ENCODE assay signal across 12 mouse cellular contexts in the genomic region with DNA sequence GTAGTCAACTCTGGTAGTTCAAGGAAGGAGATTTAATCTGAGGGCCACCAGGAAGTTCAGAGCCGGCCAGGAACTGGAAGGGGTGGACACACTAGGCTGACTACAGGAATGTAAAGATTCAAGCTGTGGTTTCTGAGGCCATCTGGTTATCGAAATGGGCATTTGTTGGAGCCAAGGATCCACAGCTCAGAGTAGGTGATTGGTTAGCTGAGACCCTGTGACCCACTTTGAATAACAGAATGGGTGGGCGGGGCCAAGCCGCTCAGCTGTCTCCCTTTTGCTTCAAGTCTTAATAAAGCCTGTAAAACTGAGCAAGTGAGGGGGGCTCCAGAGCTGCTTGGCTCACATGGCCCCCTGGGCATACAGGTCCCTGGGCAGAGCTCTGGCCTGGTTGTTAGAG. TPM values are rescaled to one million over a fixed set of nuclear protein-coding genes. Genes with fewer than 3 reads are reported as not detected.
A peak's percentile ranks its signal among the peaks of the same experiment; 100 is the strongest.
DNase-seq lines count a peak whose midpoint lies in the region; ATAC-seq lines count a peak whose summit lies in the region.
"Had no signal": no experiment of that assay in that cellular context is flagged by ENCODE, and none has a peak within 500 bp of the region (broad histone marks: within the 10 kb centered on the region; RNA-seq: fewer than 3 reads in every experiment).

No protein-coding gene starts in this region.

- no peak for DNase-seq in forebrain, embryonic 14.5 days (ENCODE audit: low spot score)
- DNase-seq in forebrain, embryonic 10.5 days (ENCODE audit: extremely low spot score, low spot score), result no peak
- peak; percentile 31 to 37 for DNase-seq in B cell, adult 2 months
- no peak for DNase-seq in embryonic facial prominence, embryonic 14.5 days (ENCODE audit: low spot score)
- peak; percentile 68 for DNase-seq in kidney, postnatal 14 days
- no peak for DNase-seq in heart, postnatal 36 days
- no peak for DNase-seq in frontal cortex, postnatal 25 days (ENCODE audit: low spot score in 2 of 2)
- no peak for DNase-seq in cerebellum, adult 9-10 months
- DNase-seq: gastrocnemius, postnatal 14 days; lung, postnatal 14 days had no signal

- H3K4me3 ChIP-seq in forebrain, embryonic 14.5 days (ENCODE audit: low read depth, low read length), result no peak overlapping the region
- H3K4me3 ChIP-seq in forebrain, embryonic 10.5 days, result no peak overlapping the region
- no peak overlapping the region for H3K4me3 ChIP-seq in embryonic facial prominence, embryonic 14.5 days (ENCODE audit: low read depth, low read length)
- H3K4me3 ChIP-seq: hindbrain, embryonic 15.5 days had no signal

- intact Hi-C loops in heart, postnatal 36 days (cut with DNase I), result no loop called here

- peak; percentile 37; the same call in 1 of the 2 replicates for ATAC-seq in forebrain, embryonic 14.5 days
- ATAC-seq in embryonic facial prominence, embryonic 14.5 days (ENCODE audit: low read depth), result 0 out of 2 replicates have a peak, but pooled peaks have one; percentile 35

- 69% methylated on average over 4 of the region's 4 CpGs for WGBS in forebrain, embryonic 14.5 days
- 81% methylated on average over 4 of the region's 4 CpGs for WGBS in forebrain, embryonic 10.5 days
- WGBS in embryonic facial prominence, embryonic 14.5 days, result 68% methylated on average over 4 of the region's 4 CpGs

- H3K9me3 ChIP-seq in forebrain, embryonic 14.5 days (replicated peaks; ENCODE audit: control insufficient read depth, low read length), result no peaks in the 10 kb centered on the region
- no peaks in the 10 kb centered on the region for H3K9me3 ChIP-seq in forebrain, embryonic 10.5 days
- no peaks in the 10 kb centered on the region for H3K9me3 ChIP-seq in embryonic facial prominence, embryonic 14.5 days (ENCODE audit: control insufficient read depth, low read length)
- H3K9me3 ChIP-seq: hindbrain, embryonic 15.5 days had no signal

- H3K4me1 ChIP-seq in forebrain, embryonic 14.5 days (ENCODE audit: control insufficient read depth, insufficient read depth, low read length), result no peaks in the 10 kb centered on the region
- H3K4me1 ChIP-seq in forebrain, embryonic 10.5 days, result 0 out of 2 replicates have a peak, but pooled peaks cover 2% of the 10 kb centered on the region
- no peaks in the 10 kb centered on the region for H3K4me1 ChIP-seq in embryonic facial prominence, embryonic 14.5 days (ENCODE audit: control insufficient read depth, insufficient read depth, low read length)
- H3K4me1 ChIP-seq: hindbrain, embryonic 15.5 days had no signal

- H3K4me2 ChIP-seq in forebrain, embryonic 14.5 days (ENCODE audit: low read length), result no peak overlapping the region
- no peak overlapping the region for H3K4me2 ChIP-seq in embryonic facial prominence, embryonic 14.5 days (ENCODE audit: low read depth, low read length)
- H3K4me2 ChIP-seq: hindbrain, embryonic 15.5 days had no signal

- H3K27ac ChIP-seq in forebrain, embryonic 14.5 days (ENCODE audit: low read depth, low read length), result no peak overlapping the region
- no peak overlapping the region for H3K27ac ChIP-seq in forebrain, embryonic 10.5 days
- no peak overlapping the region for H3K27ac ChIP-seq in embryonic facial prominence, embryonic 14.5 days (replicated peaks; ENCODE audit: low read depth, low read length)
- H3K27ac ChIP-seq: hindbrain, embryonic 15.5 days had no signal

- H3K27me3 ChIP-seq in forebrain, embryonic 14.5 days (replicated peaks; ENCODE audit: control insufficient read depth, insufficient read depth, low read length), result no peaks in the 10 kb centered on the region
- no peaks in the 10 kb centered on the region for H3K27me3 ChIP-seq in forebrain, embryonic 10.5 days (ENCODE audit: poor library complexity, severe bottlenecking)
- no peaks in the 10 kb centered on the region for H3K27me3 ChIP-seq in embryonic facial prominence, embryonic 14.5 days (replicated peaks; ENCODE audit: control insufficient read depth, insufficient read depth, low read length)
- H3K27me3 ChIP-seq: hindbrain, embryonic 15.5 days had no signal

- H3K9ac ChIP-seq in forebrain, embryonic 14.5 days (ENCODE audit: low read length), result no peak overlapping the region
- no peak overlapping the region for H3K9ac ChIP-seq in embryonic facial prominence, embryonic 14.5 days (ENCODE audit: low read depth, low read length)
- H3K9ac ChIP-seq: hindbrain, embryonic 15.5 days had no signal

- H3K36me3 ChIP-seq in forebrain, embryonic 14.5 days (ENCODE audit: control insufficient read depth, insufficient read depth, low read length), result peaks cover 94% of the 10 kb centered on the region
- peaks cover 100% of the 10 kb centered on the region for H3K36me3 ChIP-seq in forebrain, embryonic 10.5 days (replicated peaks)
- H3K36me3 ChIP-seq in embryonic facial prominence, embryonic 14.5 days (ENCODE audit: control insufficient read depth, insufficient read depth, low read length), result peaks cover 99% of the 10 kb centered on the region

RNA-seq across cellular contexts. Expression of a gene that starts 8.4 kb away (rescaled TPM):
- polyA plus RNA-seq in forebrain, embryonic 14.5 days (2014; fragmentation: Nextera tagmentation; extraction: Ambion mirVana), result 40.5 and 43.3 TPM in 2 replicates
- 73.4 and 77.4 TPM in 2 replicates for polyA plus RNA-seq in forebrain, embryonic 10.5 days (2016; fragmentation: Nextera tagmentation; extraction: Ambion mirVana)
- polyA plus RNA-seq in embryonic facial prominence, embryonic 14.5 days (2014; fragmentation: Nextera tagmentation; extraction: Ambion mirVana), result 46.3 and 50.0 TPM in 2 replicates
- total RNA-seq in heart, postnatal 36 days (2021), result 10 to 100 TPM; 65.0 to 75.6 TPM

RNA-seq across cellular contexts. Expression of a gene that starts 9.1 kb away (rescaled TPM):
- 107 and 122 TPM in 2 replicates for polyA plus RNA-seq in forebrain, embryonic 14.5 days (2014; fragmentation: Nextera tagmentation; extraction: Ambion mirVana)
- polyA plus RNA-seq in forebrain, embryonic 10.5 days (2016; fragmentation: Nextera tagmentation; extraction: Ambion mirVana), result 172 and 174 TPM in 2 replicates
- polyA plus RNA-seq in embryonic facial prominence, embryonic 14.5 days (2014; fragmentation: Nextera tagmentation; extraction: Ambion mirVana), result 97.9 and 107 TPM in 2 replicates
- total RNA-seq in heart, postnatal 36 days (2021), result 10 to 100 TPM; 94.6 to 99.1 TPM

RNA-seq across cellular contexts. Expression of a gene that starts 13.7 kb away (rescaled TPM):
- polyA plus RNA-seq in forebrain, embryonic 14.5 days (2014; fragmentation: Nextera tagmentation; extraction: Ambion mirVana), result 135 and 155 TPM in 2 replicates
- 174 and 188 TPM in 2 replicates for polyA plus RNA-seq in forebrain, embryonic 10.5 days (2016; fragmentation: Nextera tagmentation; extraction: Ambion mirVana)
- 289 and 337 TPM in 2 replicates for polyA plus RNA-seq in embryonic facial prominence, embryonic 14.5 days (2014; fragmentation: Nextera tagmentation; extraction: Ambion mirVana)
- 10 to 100 TPM; 70.7 to 73.8 TPM for total RNA-seq in heart, postnatal 36 days (2021)

RNA-seq across cellular contexts. Expression of a gene that starts 13.9 kb away (rescaled TPM):
- polyA plus RNA-seq in forebrain, embryonic 14.5 days (2014; fragmentation: Nextera tagmentation; extraction: Ambion mirVana), result not detected in 2 replicates
- 2.8 and 4.0 TPM in 2 replicates for polyA plus RNA-seq in forebrain, embryonic 10.5 days (2016; fragmentation: Nextera tagmentation; extraction: Ambion mirVana)
- polyA plus RNA-seq in embryonic facial prominence, embryonic 14.5 days (2014; fragmentation: Nextera tagmentation; extraction: Ambion mirVana), result 33.8 and 38.0 TPM in 2 replicates
- total RNA-seq in heart, postnatal 36 days (2021), result not detected
- total RNA-seq: gastrocnemius, postnatal 14 days; left cerebral cortex, postnatal 25 days had no signal

RNA-seq across cellular contexts. Expression of a gene that starts 29.8 kb away (rescaled TPM):
- polyA plus RNA-seq in forebrain, embryonic 14.5 days (2014; fragmentation: Nextera tagmentation; extraction: Ambion mirVana), result 48.8 and 50.1 TPM in 2 replicates
- polyA plus RNA-seq in forebrain, embryonic 10.5 days (2016; fragmentation: Nextera tagmentation; extraction: Ambion mirVana), result 27.4 and 28.6 TPM in 2 replicates
- 21.5 and 24.7 TPM in 2 replicates for polyA plus RNA-seq in embryonic facial prominence, embryonic 14.5 days (2014; fragmentation: Nextera tagmentation; extraction: Ambion mirVana)
- total RNA-seq in heart, postnatal 36 days (2021), result under 1 TPM; 0.22 to 0.58 TPM

Comparison
In these comparisons a context has a peak if more than half of its experiments do, and no peak if none do; other contexts are left out.
1. DNase-seq: peak in B cell, adult 2 months (2 of 2) and kidney, postnatal 14 days (single experiment); none in forebrain, embryonic 14.5 days (single experiment), forebrain, embryonic 10.5 days (single experiment), embryonic facial prominence, embryonic 14.5 days (single experiment), heart, postnatal 36 days (0 of 2), frontal cortex, postnatal 25 days (0 of 2) and cerebellum, adult 9-10 months (single experiment).